Mouse (Mus musculus): ENCODE data around the gene Fbxo11. TPM values are rescaled to one million over a fixed set of nuclear protein-coding genes. Genes with fewer than 3 reads are reported as not detected.
A peak's percentile ranks its signal among the peaks of the same experiment; 100 is the strongest.
"Not testable (repeated sequence)": the region's sequence is repeated elsewhere in the genome, so short reads cannot be mapped to it uniquely, and the experiment has no call there.

The Fbxo11 gene
- total RNA-seq, 2 experiments from 2014 or later: 123 to 128 TPM

- not testable (repeated sequence) for DNase-seq (ENCODE audit: low spot score in 2 of 2)
Observed at GRCm38 (mm10) chr17:87971696-87972591, 93.1 kb downstream of the Fbxo11 start.

GRCm38 (mm10) chr17:87968483-87968926 lies 96.6 kb downstream of the Fbxo11 start:
- DNase-seq (ENCODE audit: low spot score in 2 of 2): not testable (repeated sequence)

- no peak for DNase-seq (ENCODE audit: low spot score in 2 of 2)
Observed at GRCm38 (mm10) chr17:87963081-87964075, 101.7 kb downstream of the Fbxo11 start.

- not testable (repeated sequence) for DNase-seq (ENCODE audit: low spot score in 2 of 2)
Observed at GRCm38 (mm10) chr17:87959931-87960330, 105.2 kb downstream of the Fbxo11 start.

- not testable (repeated sequence) for DNase-seq (ENCODE audit: low spot score in 2 of 2)
Observed at GRCm38 (mm10) chr17:87959406-87959805, 105.7 kb downstream of the Fbxo11 start.

GRCm38 (mm10) chr17:87958283-87958682 lies 106.8 kb downstream of the Fbxo11 start:
- no peak for DNase-seq (ENCODE audit: low spot score in 2 of 2)

- no peak for DNase-seq (ENCODE audit: low spot score in 2 of 2)
Observed at GRCm38 (mm10) chr17:87957096-87957840, 107.8 kb downstream of the Fbxo11 start.

- not testable (repeated sequence) for DNase-seq (ENCODE audit: low spot score in 2 of 2)
Observed at GRCm38 (mm10) chr17:87954618-87955124, 110.4 kb downstream of the Fbxo11 start.

GRCm38 (mm10) chr17:87948965-87949584 lies 116.0 kb downstream of the Fbxo11 start:
- DNase-seq (ENCODE audit: low spot score in 2 of 2): peak; percentile 70 to 89

Other genes with a start within 250 kb of the Fbxo11 start
- gene Rpl36-ps4, start 144.3 kb downstream of the Fbxo11 start, total RNA-seq (2021): not detected
- 10 to 100 TPM; 14.6 to 15.3 TPM for gene Msh6, start 90.2 kb downstream of the Fbxo11 start, total RNA-seq (2021)

All from layer of hippocampus, adult 18-20 months (tissue).